Mouse (Mus musculus) stomach, postnatal 0 days (tissue): ENCODE measurements around the gene Amh.

Experiments
- CTCF ChIP-seq: IDR thresholded peaks from 2 replicates; pipeline ENCODE4 v1.5.1; 2016; ENCODE audit warnings: antibody characterized with exemption, low read depth, mild to moderate bottlenecking, moderate library complexity
- EP300 ChIP-seq: optimal IDR thresholded peaks from 2 replicates; pipeline ENCODE3; 2016; ENCODE audit warnings: antibody characterized with exemption

GRCm38 (mm10) chr10:80818599-80819281 lies 13.7 kb downstream of the Amh start:
- TF ChIP-seq CTCF (no peak), EP300 (no peak)
